Mouse (Mus musculus) MEL (cell line): ENCODE data around the gene Dkk3. TPM values are rescaled to one million over a fixed set of nuclear protein-coding genes. Genes with fewer than 3 reads are reported as not detected.
"Not testable (repeated sequence)": the region's sequence is repeated elsewhere in the genome, so short reads cannot be mapped to it uniquely, and the experiment has no call there.

ENCODE experiments used
- DNase-seq: peaks from one replicate; pipeline ENCODE4 v3.0.0; 2011; ENCODE audit warnings: low read depth, low spot score
- H3K27ac ChIP-seq: 2 replicates; pipeline ENCODE4 v1.5.1; 2012; ENCODE audit warnings: low read depth, mild to moderate bottlenecking, control low read depth, low read length, moderate library complexity; ENCODE audit not compliant: control insufficient read depth
- H3K27me3 ChIP-seq, 2 experiments: fragments of 150-350 bp in 1 of 2; sonication (generic) in 1 of 2; 2 replicates each; pipeline ENCODE4 v1.6.1; 2012; ENCODE audit warnings: low read length in 2 of 2, mild to moderate bottlenecking in 2 of 2, improper control_type of control experiment in 1 of 2, moderate library complexity in 1 of 2; ENCODE audit not compliant: insufficient read depth in 2 of 2, control insufficient read depth in 1 of 2
- H3K36me3 ChIP-seq, 2 experiments: 2 replicates each; pipeline ENCODE4 v1.6.1; 2012 to 2014; ENCODE audit warnings: low read length in 2 of 2, improper control_type of control experiment in 1 of 2, inconsistent platforms in 1 of 2, mild to moderate bottlenecking in 1 of 2; ENCODE audit not compliant: insufficient read depth in 2 of 2, control insufficient read depth in 1 of 2
- H3K4me1 ChIP-seq, 2 experiments: fragments of 150-350 bp in 1 of 2; sonication (generic) in 1 of 2; 2 replicates each; pipeline ENCODE4 v1.6.1; 2012; ENCODE audit warnings: low read length in 2 of 2, improper control_type of control experiment in 1 of 2, mild to moderate bottlenecking in 1 of 2; ENCODE audit not compliant: insufficient read depth in 2 of 2, control insufficient read depth in 1 of 2
- H3K4me3 ChIP-seq, 2 experiments: fragments of 150-350 bp in 1 of 2; sonication (generic) in 1 of 2; 2 replicates each; pipeline ENCODE4 v1.5.1; 2012; ENCODE audit warnings: low read depth in 2 of 2, low read length in 2 of 2, mild to moderate bottlenecking in 2 of 2, moderate library complexity in 2 of 2, control low read depth in 1 of 2, improper control_type of control experiment in 1 of 2; ENCODE audit not compliant: control insufficient read depth in 1 of 2, insufficient read depth in 1 of 2
- H3K79me2 ChIP-seq: 2 replicates; pipeline ENCODE4 v1.6.1; 2012; ENCODE audit warnings: mild to moderate bottlenecking, low read length, moderate library complexity; ENCODE audit not compliant: control insufficient read depth, poor library complexity, insufficient read depth
- H3K9ac ChIP-seq: 2 replicates; pipeline ENCODE4 v1.6.1; 2012; ENCODE audit warnings: low read depth, mild to moderate bottlenecking, control low read depth, low read length, moderate library complexity; ENCODE audit not compliant: control insufficient read depth, poor library complexity, severe bottlenecking
- H3K9me3 ChIP-seq: fragments of 150-350 bp; sonication (generic); replicated peaks from 2 replicates; pipeline ENCODE4 v1.6.1; 2012; ENCODE audit warnings: mild to moderate bottlenecking, low read length, improper control_type of control experiment, moderate library complexity; ENCODE audit not compliant: insufficient read depth
- BHLHE40 ChIP-seq: IDR thresholded peaks from 2 replicates; pipeline ENCODE4 v1.6.1; 2012; ENCODE audit warnings: low read depth, mild to moderate bottlenecking, inconsistent platforms, low read length, improper control_type of control experiment, borderline replicate concordance
- CHD2 ChIP-seq: IDR thresholded peaks from 2 replicates; pipeline ENCODE4 v1.6.1; 2011; ENCODE audit warnings: low read length, improper control_type of control experiment
- E2F4 ChIP-seq: IDR thresholded peaks from 2 replicates; pipeline ENCODE4 v1.6.1; 2011; ENCODE audit warnings: low read depth, low read length, improper control_type of control experiment, borderline replicate concordance
- GATA1 ChIP-seq: IDR thresholded peaks from 2 replicates; pipeline ENCODE4 v1.6.1; 2011; ENCODE audit warnings: low read depth, low read length, improper control_type of control experiment
- KAT2A ChIP-seq: conservative IDR thresholded peaks from 2 replicates; pipeline ENCODE4 v1.6.1; 2012; ENCODE audit warnings: low read depth, low read length, improper control_type of control experiment, inconsistent platforms
- MAFK ChIP-seq: IDR thresholded peaks from 2 replicates; pipeline ENCODE4 v1.6.1; 2011; ENCODE audit warnings: low read depth, mild to moderate bottlenecking, low read length, improper control_type of control experiment, borderline replicate concordance
- MAX ChIP-seq: IDR thresholded peaks from 2 replicates; pipeline ENCODE4 v1.6.1; 2011; ENCODE audit warnings: low read length, improper control_type of control experiment
- MAZ ChIP-seq: IDR thresholded peaks from 2 replicates; pipeline ENCODE4 v1.6.1; 2012; ENCODE audit warnings: low read depth, mild to moderate bottlenecking, inconsistent platforms, low read length, improper control_type of control experiment
- MEF2A ChIP-seq: IDR thresholded peaks from 2 replicates; pipeline ENCODE4 v1.6.1; 2014; ENCODE audit warnings: low read depth, mild to moderate bottlenecking, inconsistent platforms, low read length, improper control_type of control experiment; ENCODE audit not compliant: poor library complexity, insufficient replicate concordance, severe bottlenecking; ENCODE audit errors: extremely low read depth
- MXI1 ChIP-seq: IDR thresholded peaks from 2 replicates; pipeline ENCODE4 v1.6.1; 2011; ENCODE audit warnings: mild to moderate bottlenecking, low read depth, low read length, improper control_type of control experiment
- NRF1 ChIP-seq: IDR thresholded peaks from 2 replicates; pipeline ENCODE4 v1.6.1; 2014; ENCODE audit warnings: low read depth, mild to moderate bottlenecking, inconsistent platforms, low read length, improper control_type of control experiment, moderate library complexity; ENCODE audit not compliant: poor library complexity, insufficient read depth, severe bottlenecking
- POLR2A ChIP-seq, 2 experiments: IDR thresholded peaks; 2 replicates each; pipeline ENCODE4 v1.6.1; 2011 to 2012; ENCODE audit warnings: low read length in 2 of 2, mild to moderate bottlenecking in 2 of 2, control low read depth in 1 of 2, improper control_type of control experiment in 1 of 2, low read depth in 1 of 2, moderate library complexity in 1 of 2; ENCODE audit not compliant: control insufficient read depth in 1 of 2, insufficient read depth in 1 of 2, poor library complexity in 1 of 2
- POLR2AphosphoS5 ChIP-seq: IDR thresholded peaks from 2 replicates; pipeline ENCODE4 v1.6.1; 2012; ENCODE audit warnings: low read depth, borderline replicate concordance, mild to moderate bottlenecking, inconsistent platforms, low read length, moderate library complexity, mixed read lengths
- RAD21 ChIP-seq: IDR thresholded peaks from 2 replicates; pipeline ENCODE4 v1.6.1; 2011; ENCODE audit warnings: mild to moderate bottlenecking, low read depth, low read length, improper control_type of control experiment
- RCOR1 ChIP-seq: IDR thresholded peaks from 2 replicates; pipeline ENCODE4 v1.6.1; 2012; ENCODE audit warnings: low read depth, mild to moderate bottlenecking, inconsistent platforms, low read length, improper control_type of control experiment
- SIN3A ChIP-seq: IDR thresholded peaks from 2 replicates; pipeline ENCODE4 v1.6.1; 2012; ENCODE audit warnings: low read length, improper control_type of control experiment, inconsistent platforms
- TBP ChIP-seq: IDR thresholded peaks from 2 replicates; pipeline ENCODE4 v1.8.0; 2011; ENCODE audit warnings: low read depth, low read length, improper control_type of control experiment
- TCF12 ChIP-seq: IDR thresholded peaks from 2 replicates; pipeline ENCODE4 v1.6.1; 2014; ENCODE audit warnings: low read depth, mild to moderate bottlenecking, inconsistent platforms, low read length, improper control_type of control experiment, moderate library complexity
- USF2 ChIP-seq, 2 experiments: IDR thresholded peaks; 2 replicates each; pipeline ENCODE4 v1.6.1; 2011 to 2012; ENCODE audit warnings: improper control_type of control experiment in 2 of 2, low read length in 2 of 2, borderline replicate concordance in 1 of 2, inconsistent platforms in 1 of 2, low read depth in 1 of 2, mild to moderate bottlenecking in 1 of 2; ENCODE audit not compliant: insufficient read depth in 1 of 2
- ZKSCAN1 ChIP-seq: IDR thresholded peaks from 2 replicates; pipeline ENCODE4 v1.6.1; 2012; ENCODE audit warnings: low read depth, mild to moderate bottlenecking, inconsistent platforms, low read length, improper control_type of control experiment, moderate library complexity
- polyA plus RNA-seq, 2 experiments: library from polyadenylated mRNA; stranded (reverse) in 1 of 2; unstranded in 1 of 2; fragments of >175 nt in 1 of 2; fragments of >200 nt in 1 of 2; gene quantifications; 2 replicates each; pipeline versions ENCODE4 v1.2.1 to v1.2.4; 2012; ENCODE audit warnings: low replicate concordance in 2 of 2, low read depth in 1 of 2; ENCODE audit not compliant: insufficient read length in 2 of 2, insufficient read depth in 1 of 2, missing spikeins in 1 of 2
- total RNA-seq: library from RNA; depleted of rRNA; stranded (reverse); fragments of 300-350 nt; gene quantifications from 2 replicates; pipeline ENCODE4 v1.2.3, GENCODE M21; 2012

Dkk3 gene
- total and polyA plus RNA-seq, 3 experiments = not detected

DNA sequence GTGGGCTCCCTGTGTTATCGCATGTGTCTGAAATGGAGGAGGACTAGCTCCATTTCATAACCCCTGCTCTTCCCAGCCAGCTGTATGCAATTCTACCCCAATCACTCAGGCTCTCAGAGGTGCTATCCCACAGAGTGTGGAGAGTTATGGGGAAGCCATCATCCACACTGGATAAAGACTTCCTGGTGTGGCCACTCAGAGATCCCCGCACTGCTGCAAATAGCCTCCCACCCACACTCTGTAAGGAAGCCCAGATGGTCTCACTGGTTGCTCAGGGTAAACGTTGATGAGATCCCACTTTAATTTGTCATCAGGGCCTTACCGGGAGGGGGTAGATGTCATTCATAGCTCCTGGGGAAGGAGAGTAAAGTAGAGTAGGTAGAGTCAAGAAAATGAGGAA, 6.7 kb upstream of the Dkk3 start:
- Histone ChIP-seq H3K27me3 (no peaks in the 10 kb centered on the region), H3K79me2 (no peaks in the 10 kb centered on the region), H3K9ac (no peak overlapping the region), H3K36me3 (no peaks in the 10 kb centered on the region), H3K27ac (no peak overlapping the region), H3K9me3 (no peaks in the 10 kb centered on the region), H3K4me1 (0 out of 4 replicates have a peak, but pooled peaks cover 0 to 2% of the 10 kb centered on the region in 2 experiments), H3K4me3 (no peak overlapping the region)
- TF ChIP-seq MEF2A = no peak
- TF ChIP-seq TBP = no peak
- TF ChIP-seq TCF12 = no peak
- no peak for TF ChIP-seq USF2 (IDR thresholded peaks at IDR 0.05; ENCODE audit: borderline replicate concordance in 1 of 2, insufficient read depth in 1 of 2, low read depth in 1 of 2, low read length in 2 of 2)
- TF ChIP-seq GATA1 = no peak
- no peak for TF ChIP-seq POLR2AphosphoS5
- TF ChIP-seq ZKSCAN1 = no peak
- no peak for TF ChIP-seq SIN3A
- no peak for TF ChIP-seq POLR2A (IDR thresholded peaks at IDR 0.05; ENCODE audit: control insufficient read depth in 1 of 2, insufficient read depth in 1 of 2, low read depth in 1 of 2, low read length in 2 of 2, poor library complexity in 1 of 2)
- no peak for TF ChIP-seq RAD21
- TF ChIP-seq CHD2 = no peak
- no peak for TF ChIP-seq MAZ
- TF ChIP-seq NRF1 = no peak
- no peak for TF ChIP-seq MAFK
- TF ChIP-seq BHLHE40 = no peak
- no peak for TF ChIP-seq E2F4
- TF ChIP-seq RCOR1 = no peak
- TF ChIP-seq MXI1 = no peak
- no peak for TF ChIP-seq KAT2A
- no peak for TF ChIP-seq MAX
- no peak for DNase-seq

DNA sequence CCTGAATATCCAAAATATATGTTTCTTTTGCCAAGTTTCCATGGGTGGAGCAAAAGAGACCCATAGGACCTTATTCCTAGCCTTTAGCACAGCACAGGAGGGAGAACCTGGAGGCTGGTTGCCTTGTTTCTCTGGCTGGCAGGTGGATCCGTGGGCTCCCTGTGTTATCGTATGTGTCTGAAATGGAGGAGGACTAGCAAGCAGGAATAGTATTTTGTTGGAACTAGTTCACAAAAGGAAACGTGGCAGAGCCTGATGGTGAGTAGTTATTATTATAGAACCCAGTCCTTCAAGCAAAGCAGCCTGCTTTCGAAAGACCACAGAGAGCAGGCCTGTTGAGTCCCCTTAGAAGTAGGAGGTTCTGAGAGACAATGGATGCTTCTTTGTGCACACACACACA, 6.2 kb upstream of the Dkk3 start:
- not testable (repeated sequence) for H3K4me1 ChIP-seq, DNase-seq, H3K4me3 ChIP-seq, H3K9ac ChIP-seq, H3K79me2 ChIP-seq, H3K27me3 ChIP-seq, H3K9me3 ChIP-seq, H3K36me3 ChIP-seq, H3K27ac ChIP-seq
